16 mouse cellular contexts compared by ENCODE assay signal in genomic region chr11:97560210-97560963, GRCm38 (mm10). TPM values are rescaled to one million over a fixed set of nuclear protein-coding genes. Genes with fewer than 3 reads are reported as not detected.
DNase-seq lines count a peak whose midpoint lies in the region; ATAC-seq lines count a peak whose summit lies in the region.
"Had no signal": no experiment of that assay in that cellular context is flagged by ENCODE, and none has a peak within 500 bp of the region (broad histone marks: within the 10 kb centered on the region; RNA-seq: fewer than 3 reads in every experiment).

No protein-coding gene starts in this region.

- H3K27ac ChIP-seq in hindbrain, embryonic 16.5 days (ENCODE audit: low read depth, low read length) = peak overlapping the region; percentile 18; the same call in 1 of the 2 replicates
- H3K27ac ChIP-seq: limb, embryonic 10.5 days; liver, embryonic 14.5 days; macrophage had no signal

- no peaks in the 10 kb centered on the region for H3K9me3 ChIP-seq in hindbrain, embryonic 16.5 days (ENCODE audit: control insufficient read depth, low read length)
- H3K9me3 ChIP-seq: limb, embryonic 10.5 days had no signal

- DNase-seq in adrenal gland, adult 2 months = peak; percentile 34
- no peak for DNase-seq in adrenal gland, adult (ENCODE audit: inconsistent age in 2 of 2, low spot score in 1 of 2)
- peak; percentile 58 for DNase-seq in layer of hippocampus, adult 11-12 months (ENCODE audit: low spot score)
- no peak for DNase-seq in layer of hippocampus, postnatal 10 days (ENCODE audit: low spot score in 2 of 2)
- DNase-seq in brain, adult 2 months (ENCODE audit: low read depth, low spot score) = peak; percentile 86
- DNase-seq in lung, postnatal 10 days = no peak
- DNase-seq: adrenal gland, adult 8-10 months; heart, postnatal 10 days; thymus, postnatal 14 days had no signal

- no peaks in the 10 kb centered on the region for H3K36me3 ChIP-seq in hindbrain, embryonic 16.5 days (ENCODE audit: control insufficient read depth, insufficient read depth, low read length)
- H3K36me3 ChIP-seq: limb, embryonic 10.5 days had no signal

- no peak overlapping the region for H3K4me3 ChIP-seq in hindbrain, embryonic 16.5 days (ENCODE audit: low read length)
- H3K4me3 ChIP-seq: erythroblast, embryonic 14.5 days; limb, embryonic 10.5 days had no signal

- no peak overlapping the region for H3K4me2 ChIP-seq in hindbrain, embryonic 16.5 days (ENCODE audit: low read length)

- 26% methylated on average over 17 of the region's 17 CpGs for WGBS in hindbrain, embryonic 16.5 days

- no peaks in the 10 kb centered on the region for H3K27me3 ChIP-seq in hindbrain, embryonic 16.5 days (replicated peaks; ENCODE audit: control insufficient read depth, insufficient read depth, low read length)

- H3K9ac ChIP-seq in hindbrain, embryonic 16.5 days (ENCODE audit: low read depth, low read length) = peak overlapping the region; percentile 50
- H3K9ac ChIP-seq: liver, embryonic 14.5 days had no signal

- H3K4me1 ChIP-seq in hindbrain, embryonic 16.5 days (ENCODE audit: control insufficient read depth, insufficient read depth, low read depth, low read length) = peaks cover 59% of the 10 kb centered on the region

- ATAC-seq in hindbrain, embryonic 16.5 days = no peak
- ATAC-seq in megakaryocyte progenitor cell, adult 5-6 weeks (replicated peaks; ENCODE audit: poor library complexity) = no peak
- ATAC-seq: intestine, embryonic 16.5 days had no signal

RNA-seq across cellular contexts. Expression of gene Srcin1, which starts 15.6 kb away (rescaled TPM):
- 10 to 100 TPM; 11.2 to 13.9 TPM for total RNA-seq in adrenal gland, adult 2 months (2021)
- polyA plus RNA-seq in adrenal gland, adult 2 months (2012; rRNA removed) = 13.8 and 17.9 TPM in 2 replicates
- total RNA-seq in layer of hippocampus, postnatal 10 days (2021) = 100 to 1,000 TPM; 271 to 286 TPM
- polyA plus RNA-seq in hindbrain, embryonic 16.5 days (2015; fragmentation: Nextera tagmentation; extraction: Ambion mirVana) = 8.0 and 8.9 TPM in 2 replicates
- 0.02 TPM in 1 of 2 replicates, not detected in the other for total RNA-seq in megakaryocyte progenitor cell, adult 5-6 weeks (2015)
- not detected in 2 replicates for total RNA-seq in megakaryocyte progenitor cell, adult 5-6 weeks (2017)
- polyA plus RNA-seq: erythroblast, embryonic 14.5 days had no signal

Comparison
In these comparisons a context has a peak if more than half of its experiments do, and no peak if none do; other contexts are left out.
1. DNase-seq: peak in adrenal gland, adult 2 months (single experiment), layer of hippocampus, adult 11-12 months (single experiment) and brain, adult 2 months (single experiment); none in adrenal gland, adult (0 of 2), layer of hippocampus, postnatal 10 days (0 of 2) and lung, postnatal 10 days (single experiment).
2. RNA of gene Srcin1, which starts 15.6 kb away (total RNA-seq): 271 to 286 TPM in layer of hippocampus, postnatal 10 days; 11.2 to 13.9 TPM in adrenal gland, adult 2 months and 0.02 TPM in megakaryocyte progenitor cell, adult 5-6 weeks; every median in the first group is over 10 times any median in the second.